Mouse (Mus musculus): ENCODE measurements at regions not wholly inside any gene's neighbourhood (a gene's known extent, or its start where the extent isn't known, plus 50 kb on each side); places are given as distances from the start of the nearest gene placed in this dataset.

DNA sequence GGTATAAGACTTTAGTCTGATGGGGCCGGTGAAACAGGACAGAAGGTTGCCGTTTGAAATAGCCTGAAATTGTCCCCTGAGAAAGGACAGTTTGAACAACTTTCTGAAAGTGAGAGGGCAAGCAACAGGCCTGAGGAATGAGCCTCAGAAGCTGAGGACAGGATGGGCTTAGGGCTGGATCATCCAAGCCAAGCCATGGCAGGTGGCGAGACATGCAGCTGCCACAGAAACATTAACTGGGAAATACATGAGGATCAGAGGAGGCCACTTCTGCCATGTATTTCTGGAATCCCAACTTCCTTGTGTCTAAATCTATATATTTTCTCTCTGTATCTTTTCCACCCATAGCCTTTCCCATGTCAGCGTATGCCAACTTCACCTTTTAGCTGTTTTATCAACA lies 491.5 kb upstream of the Adamts16 start:
- TF ChIP-seq POLR2A (IDR thresholded peaks at IDR 0.05; ENCODE audit: low read depth, low read length) (no peak), CTCF (IDR thresholded peaks at IDR 0.05; ENCODE audit: extremely low read depth, insufficient read depth, insufficient read length, insufficient replicate concordance) (no peak)
- 93% methylated on average over 4 of the region's 4 CpGs for WGBS

GRCm38 (mm10) chr13:71330321-71330720 lies 488.7 kb upstream of the Adamts16 start:
- H3K27ac ChIP-seq (ENCODE audit: insufficient read depth, low read length): no peak overlapping the region
- no peaks in the 10 kb centered on the region for H3K27me3 ChIP-seq (ENCODE audit: control insufficient read depth, insufficient read depth, low read length)
- 87% methylated on average over 6 of the region's 6 CpGs for WGBS
- no peaks in the 10 kb centered on the region for H3K36me3 ChIP-seq (ENCODE audit: control insufficient read depth, insufficient read depth, low read length)
- H3K4me1 ChIP-seq (ENCODE audit: control insufficient read depth, insufficient read depth, insufficient read length): no peaks in the 10 kb centered on the region
- DNase-seq (ENCODE audit: low read depth in 1 of 2, low spot score in 2 of 2): no peak
- TF ChIP-seq CTCF (IDR thresholded peaks at IDR 0.05; ENCODE audit: extremely low read depth, insufficient read depth, insufficient read length, insufficient replicate concordance): no peak
- no peak for TF ChIP-seq POLR2A (IDR thresholded peaks at IDR 0.05; ENCODE audit: low read depth, low read length)
- H3K4me3 ChIP-seq (ENCODE audit: extremely low read depth, insufficient read depth, insufficient read length): no peak overlapping the region

More for the DNA sequence above, 491.5 kb upstream of the Adamts16 start:
- no peak for DNase-seq (ENCODE audit: low read depth in 1 of 2, low spot score in 2 of 2)
- Histone ChIP-seq H3K27ac (ENCODE audit: insufficient read depth, low read length) (no peak overlapping the region), H3K4me1 (ENCODE audit: control insufficient read depth, insufficient read depth, insufficient read length) (no peaks in the 10 kb centered on the region), H3K36me3 (ENCODE audit: control insufficient read depth, insufficient read depth, low read length) (no peaks in the 10 kb centered on the region), H3K27me3 (ENCODE audit: control insufficient read depth, insufficient read depth, low read length) (no peaks in the 10 kb centered on the region), H3K4me3 (ENCODE audit: extremely low read depth, insufficient read depth, insufficient read length) (no peak overlapping the region)

GRCm38 (mm10) chr13:71327802-71328753 lies 486.5 kb upstream of the Adamts16 start:
- no peaks in the 10 kb centered on the region for H3K4me1 ChIP-seq (ENCODE audit: control insufficient read depth, insufficient read depth, insufficient read length)
- no peak overlapping the region for H3K27ac ChIP-seq (ENCODE audit: insufficient read depth, low read length)
- TF ChIP-seq POLR2A (IDR thresholded peaks at IDR 0.05; ENCODE audit: low read depth, low read length): no peak
- no peak for TF ChIP-seq CTCF (IDR thresholded peaks at IDR 0.05; ENCODE audit: extremely low read depth, insufficient read depth, insufficient read length, insufficient replicate concordance)
- H3K36me3 ChIP-seq (ENCODE audit: control insufficient read depth, insufficient read depth, low read length): no peaks in the 10 kb centered on the region
- no peaks in the 10 kb centered on the region for H3K27me3 ChIP-seq (ENCODE audit: control insufficient read depth, insufficient read depth, low read length)
- no peak for DNase-seq (ENCODE audit: low read depth in 1 of 2, low spot score in 2 of 2)
- H3K4me3 ChIP-seq (ENCODE audit: extremely low read depth, insufficient read depth, insufficient read length): no peak overlapping the region
- 25% methylated on average over 4 of the region's 4 CpGs for WGBS

DNA sequence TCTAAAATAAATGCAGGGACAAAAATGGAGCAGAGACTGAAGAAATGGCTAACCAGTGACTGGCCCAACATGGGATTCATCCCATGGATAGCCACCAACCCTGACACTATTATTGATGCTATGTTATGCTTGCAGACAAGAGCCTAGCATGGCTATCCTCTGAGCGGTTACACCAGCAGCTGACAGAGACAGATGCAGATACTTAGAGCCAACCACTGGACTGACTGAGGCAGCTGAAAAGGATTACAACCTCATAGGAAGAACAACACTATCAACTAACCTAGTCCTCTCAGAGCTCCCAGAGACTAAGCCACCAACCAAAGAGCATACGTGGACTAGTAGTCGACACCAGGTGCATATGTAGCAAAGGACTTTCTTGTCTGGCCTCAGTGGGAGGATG lies 478.9 kb upstream of the Adamts16 start:
- Histone ChIP-seq H3K4me1 (ENCODE audit: control insufficient read depth, insufficient read depth, insufficient read length) (no peaks in the 10 kb centered on the region), H3K4me3 (ENCODE audit: extremely low read depth, insufficient read depth, insufficient read length) (no peak overlapping the region), H3K36me3 (ENCODE audit: control insufficient read depth, insufficient read depth, low read length) (no peaks in the 10 kb centered on the region), H3K27ac (ENCODE audit: insufficient read depth, low read length) (no peak overlapping the region), H3K27me3 (ENCODE audit: control insufficient read depth, insufficient read depth, low read length) (no peaks in the 10 kb centered on the region)
- WGBS: 91% methylated on average over 3 of the region's 3 CpGs
- DNase-seq (ENCODE audit: low read depth in 1 of 2, low spot score in 2 of 2): no peak
- TF ChIP-seq POLR2A (IDR thresholded peaks at IDR 0.05; ENCODE audit: low read depth, low read length): no peak

- H3K27me3 ChIP-seq (ENCODE audit: control insufficient read depth, insufficient read depth, low read length): no peaks in the 10 kb centered on the region; the same call in 1 of the 2 replicates
- no peaks in the 10 kb centered on the region for H3K36me3 ChIP-seq (ENCODE audit: control insufficient read depth, insufficient read depth, low read length)
- no peak overlapping the region for H3K4me3 ChIP-seq (ENCODE audit: extremely low read depth, insufficient read depth, insufficient read length)
- no peak overlapping the region for H3K27ac ChIP-seq (ENCODE audit: insufficient read depth, low read length)
- no peak for TF ChIP-seq POLR2A (IDR thresholded peaks at IDR 0.05; ENCODE audit: low read depth, low read length)
- TF ChIP-seq CTCF (IDR thresholded peaks at IDR 0.05; ENCODE audit: extremely low read depth, insufficient read depth, insufficient read length, insufficient replicate concordance): no peak
- no peak for DNase-seq (ENCODE audit: low read depth in 1 of 2, low spot score in 2 of 2)
- no peaks in the 10 kb centered on the region for H3K4me1 ChIP-seq (ENCODE audit: control insufficient read depth, insufficient read depth, insufficient read length)
- WGBS: 96% methylated on average over 4 of the region's 4 CpGs
Observed at GRCm38 (mm10) chr13:71303956-71304355, 462.3 kb upstream of the Adamts16 start.

GRCm38 (mm10) chr13:71275991-71276390 lies 434.4 kb upstream of the Adamts16 start:
- no peak for DNase-seq (ENCODE audit: low read depth in 1 of 2, low spot score in 2 of 2)
- Histone ChIP-seq H3K27me3 (ENCODE audit: control insufficient read depth, insufficient read depth, low read length) (no peaks in the 10 kb centered on the region), H3K4me3 (ENCODE audit: extremely low read depth, insufficient read depth, insufficient read length) (no peak overlapping the region), H3K27ac (ENCODE audit: insufficient read depth, low read length) (no peak overlapping the region), H3K36me3 (ENCODE audit: control insufficient read depth, insufficient read depth, low read length) (no peaks in the 10 kb centered on the region), H3K4me1 (ENCODE audit: control insufficient read depth, insufficient read depth, insufficient read length) (no peaks in the 10 kb centered on the region)
- no peak for TF ChIP-seq CTCF (IDR thresholded peaks at IDR 0.05; ENCODE audit: extremely low read depth, insufficient read depth, insufficient read length, insufficient replicate concordance)
- TF ChIP-seq POLR2A (IDR thresholded peaks at IDR 0.05; ENCODE audit: low read depth, low read length): no peak
- 85% methylated on average over 2 of the region's 2 CpGs for WGBS

DNA sequence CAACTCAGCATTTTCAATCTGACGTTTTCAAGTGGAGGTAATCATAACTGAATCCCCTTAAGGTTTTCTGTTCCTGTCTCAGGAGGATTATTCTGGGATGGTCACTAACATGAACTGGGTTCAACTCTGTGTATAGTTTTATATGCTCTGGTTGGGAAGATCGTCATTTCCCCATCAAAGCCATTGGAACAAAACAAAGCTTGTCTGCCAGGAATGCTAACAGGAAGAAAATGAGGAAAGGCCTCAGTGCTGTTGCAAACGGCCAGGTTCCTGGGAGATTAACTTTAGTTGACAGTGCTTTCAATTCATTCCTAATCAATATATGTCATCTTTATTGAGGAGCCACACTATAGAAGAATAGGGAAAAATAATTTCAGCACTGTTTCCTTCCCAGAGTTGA lies 432.5 kb upstream of the Adamts16 start:
- Histone ChIP-seq H3K4me3 (ENCODE audit: extremely low read depth, insufficient read depth, insufficient read length) (no peak overlapping the region), H3K4me1 (ENCODE audit: control insufficient read depth, insufficient read depth, insufficient read length) (no peaks in the 10 kb centered on the region), H3K36me3 (ENCODE audit: control insufficient read depth, insufficient read depth, low read length) (no peaks in the 10 kb centered on the region), H3K27me3 (ENCODE audit: control insufficient read depth, insufficient read depth, low read length) (no peaks in the 10 kb centered on the region), H3K27ac (ENCODE audit: insufficient read depth, low read length) (no peak overlapping the region)
- WGBS: 62% methylated on average over 3 of the region's 3 CpGs
- no peak for TF ChIP-seq CTCF (IDR thresholded peaks at IDR 0.05; ENCODE audit: extremely low read depth, insufficient read depth, insufficient read length, insufficient replicate concordance)
- no peak for TF ChIP-seq POLR2A (IDR thresholded peaks at IDR 0.05; ENCODE audit: low read depth, low read length)
- DNase-seq (ENCODE audit: low read depth in 1 of 2, low spot score in 2 of 2): no peak

Measured in spleen, adult 2 months (tissue).